Mouse (Mus musculus): ENCODE data around the gene Gucy1b1.

DNA sequence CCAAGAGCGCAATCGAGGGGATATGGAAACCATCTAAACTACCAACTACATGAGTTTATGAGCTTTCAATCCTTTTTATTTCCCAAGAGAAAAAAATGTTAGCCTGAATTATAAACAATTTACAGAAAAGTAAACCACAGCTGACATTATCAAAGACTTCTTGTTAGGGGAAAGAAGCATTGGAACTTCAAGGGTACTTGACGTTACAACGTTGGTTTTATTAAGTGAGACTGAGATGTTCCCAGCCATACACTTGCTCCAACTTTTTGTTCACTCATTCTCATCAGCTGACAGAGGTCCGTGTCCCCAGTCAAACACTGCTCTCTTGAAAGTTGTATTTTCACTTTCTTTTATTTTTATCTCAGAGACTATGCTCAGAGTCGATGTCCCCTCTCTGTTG, 30.8 kb downstream of the Gucy1b1 start:
- TF ChIP-seq CTCF (IDR thresholded peaks at IDR 0.05; ENCODE audit: control insufficient read depth, insufficient read depth, insufficient read length) (no peak), USF1 (IDR thresholded peaks at IDR 0.05; ENCODE audit: low read depth) (no peak), FOSL1 (IDR thresholded peaks at IDR 0.05; ENCODE audit: insufficient read depth, low read length, poor library complexity, severe bottlenecking) (no peak), MYOD1 (IDR thresholded peaks at IDR 0.05; ENCODE audit: control insufficient read depth, insufficient read length, low read depth) (no peak), MYOG (IDR thresholded peaks at IDR 0.05; ENCODE audit: control insufficient read depth, extremely low read depth, insufficient read length) (no peak), CEBPB (IDR thresholded peaks at IDR 0.05; ENCODE audit: low read depth) (no peak), MAX (IDR thresholded peaks at IDR 0.05) (no peak)

Data from C2C12 (cell line).